Mouse (Mus musculus): Measurements from ENCODE around the gene Iqsec1.

Gene Iqsec1

DNA sequence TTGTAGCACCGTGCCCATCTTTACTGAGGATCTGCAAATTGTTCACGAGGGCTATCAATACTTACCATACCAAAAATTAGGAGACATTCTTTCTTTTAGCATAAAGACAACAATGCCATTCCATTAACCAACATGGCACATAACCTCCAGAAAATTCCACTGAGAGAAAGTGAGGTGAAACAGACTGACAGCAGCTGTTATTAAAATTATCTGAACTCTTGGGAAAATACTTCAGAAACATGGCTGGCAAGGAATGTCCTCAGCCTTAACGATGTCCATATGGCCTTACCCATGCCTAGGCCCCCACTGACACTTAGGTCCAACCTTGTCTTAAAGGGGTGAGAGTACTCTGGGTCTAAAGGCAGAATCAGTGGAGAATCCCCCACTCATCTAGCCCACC lies 260.7 kb downstream of the Iqsec1 start:
- no peak for DNase-seq (ENCODE audit: low spot score in 2 of 2)

- no peak for DNase-seq (ENCODE audit: low spot score in 2 of 2)
Measured at GRCm38 (mm10) chr6:90726711-90727122, 261.8 kb downstream of the Iqsec1 start.

DNA sequence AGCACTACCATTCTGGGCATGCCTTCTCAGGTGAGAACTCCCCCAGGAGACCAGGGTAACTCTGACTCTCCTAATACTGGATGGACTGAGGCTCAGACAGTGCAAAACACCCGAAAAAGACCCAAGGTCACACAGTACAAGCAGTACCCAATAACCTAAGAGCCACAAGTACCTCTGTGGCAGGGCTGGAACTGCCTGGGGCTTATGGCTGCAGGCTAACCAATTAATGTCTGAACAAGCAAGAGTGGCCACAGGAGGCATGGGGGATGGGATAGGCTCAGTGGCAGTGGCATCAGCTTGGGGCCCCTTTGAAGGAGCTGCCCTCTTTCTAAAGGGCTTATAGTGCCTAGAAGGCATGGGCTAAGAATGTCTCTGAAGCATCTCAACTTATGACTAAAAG lies 263.0 kb downstream of the Iqsec1 start:
- no peak for DNase-seq (ENCODE audit: low spot score in 2 of 2)

GRCm38 (mm10) chr6:90722993-90723392 lies 265.5 kb downstream of the Iqsec1 start:
- no peak for DNase-seq (ENCODE audit: low spot score in 2 of 2)

- peak; percentile 52 to 80 for DNase-seq (ENCODE audit: low spot score in 2 of 2)
Measured at GRCm38 (mm10) chr6:90720996-90721746, 267.3 kb downstream of the Iqsec1 start.

DNA sequence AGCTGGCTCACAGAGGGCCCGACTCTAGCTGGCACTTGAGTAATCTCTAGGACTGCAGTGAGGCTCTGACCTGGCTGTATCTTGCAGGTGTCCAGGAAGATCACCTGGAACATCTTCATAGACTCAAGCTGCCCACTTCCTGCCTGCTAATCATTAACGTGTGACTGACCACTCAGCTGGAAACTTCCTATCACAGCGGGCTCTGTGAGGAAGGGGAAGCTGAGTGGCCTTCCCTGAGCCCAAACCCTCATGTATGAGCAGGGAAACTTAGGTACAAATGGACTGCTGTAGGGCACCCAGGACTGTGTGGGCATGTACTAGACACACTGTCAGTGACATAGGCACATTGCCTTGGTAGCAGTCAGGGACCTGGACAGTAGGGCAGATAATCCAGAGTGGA lies 268.3 kb downstream of the Iqsec1 start:
- no peak for DNase-seq (ENCODE audit: low spot score in 2 of 2)

GRCm38 (mm10) chr6:90719402-90719801 lies 269.1 kb downstream of the Iqsec1 start:
- no peak for DNase-seq (ENCODE audit: low spot score in 2 of 2)

GRCm38 (mm10) chr6:90718477-90718876 lies 270.0 kb downstream of the Iqsec1 start:
- no peak for DNase-seq (ENCODE audit: low spot score in 2 of 2)

DNA sequence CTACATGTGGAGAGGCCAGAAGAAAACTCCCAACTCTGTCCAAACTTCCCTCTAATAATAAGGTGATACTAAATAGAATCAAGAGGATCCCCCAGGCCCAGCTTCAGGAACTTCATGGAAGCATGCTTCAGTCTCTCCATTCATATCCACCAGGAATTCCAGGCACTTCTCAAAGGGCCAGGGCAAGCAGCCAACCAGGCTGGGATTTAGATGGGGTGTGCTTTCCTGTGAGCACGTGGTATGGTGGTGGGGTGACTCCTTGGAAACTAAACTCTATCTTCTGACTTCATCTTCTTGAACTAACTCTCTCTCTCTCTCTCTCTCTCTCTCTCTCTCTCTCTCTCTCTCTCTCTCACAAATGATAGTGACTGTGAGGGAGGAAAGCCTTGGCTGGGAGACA lies 270.8 kb downstream of the Iqsec1 start:
- no peak for DNase-seq (ENCODE audit: low spot score in 2 of 2)

- no peak for DNase-seq (ENCODE audit: low spot score in 2 of 2)
Measured at GRCm38 (mm10) chr6:90716853-90717252, 271.6 kb downstream of the Iqsec1 start.

DNA sequence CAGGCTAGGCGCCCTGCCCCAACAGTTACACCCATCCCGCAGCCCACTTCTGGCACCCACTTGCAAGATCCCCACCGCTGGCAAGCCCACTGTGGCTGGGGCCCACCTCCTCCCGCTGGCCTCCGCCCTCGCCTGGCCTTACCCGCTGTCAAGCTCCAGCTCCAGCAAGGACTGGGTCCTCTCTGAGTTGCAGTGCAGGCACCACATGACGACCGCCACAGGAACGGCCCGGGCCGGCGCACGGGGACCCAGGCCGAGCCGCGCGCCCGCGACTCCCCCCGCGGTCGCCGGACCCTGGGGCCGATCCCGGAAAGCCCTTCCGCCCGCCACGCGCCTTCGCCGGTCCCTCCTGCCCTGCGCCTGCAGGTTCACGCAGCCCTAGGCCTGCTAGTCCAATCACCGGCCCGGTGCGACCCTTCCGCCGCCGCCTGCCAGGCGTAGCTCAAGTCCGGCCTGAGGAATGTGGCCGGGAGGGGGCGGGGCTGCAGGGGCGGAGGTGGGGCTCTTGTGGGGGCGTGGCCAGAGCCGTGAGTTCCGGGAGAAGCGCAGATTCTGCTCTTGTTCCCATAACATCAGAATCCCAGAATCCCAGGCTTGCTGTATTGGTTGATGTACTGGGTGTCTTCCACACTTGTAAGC lies 272.3 kb downstream of the Iqsec1 start:
- DNase-seq (ENCODE audit: low spot score in 2 of 2), result peak; percentile 36 to 62

GRCm38 (mm10) chr6:90715245-90715905 lies 273.1 kb downstream of the Iqsec1 start:
- DNase-seq (ENCODE audit: low spot score in 2 of 2), result no peak

DNA sequence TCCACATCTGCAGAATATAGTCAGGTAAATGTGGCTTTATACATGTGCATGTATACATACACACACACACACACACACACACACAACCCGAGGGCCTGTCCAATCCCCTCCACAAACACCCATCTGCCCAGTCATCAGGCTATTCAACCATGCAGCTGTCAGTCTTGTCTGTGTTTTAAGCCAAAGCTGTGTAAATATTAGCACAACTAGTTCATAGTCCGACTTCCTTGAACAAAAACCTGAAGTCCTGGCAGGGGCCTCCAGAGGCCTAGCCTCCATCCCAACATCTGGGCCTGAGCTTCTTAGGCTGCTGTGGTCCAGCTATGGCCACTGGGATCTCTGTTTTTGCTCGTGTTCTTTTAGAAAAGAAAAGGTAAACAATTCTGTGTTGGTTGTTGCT lies 274.8 kb downstream of the Iqsec1 start:
- DNase-seq (ENCODE audit: low spot score in 2 of 2), result no peak

DNA sequence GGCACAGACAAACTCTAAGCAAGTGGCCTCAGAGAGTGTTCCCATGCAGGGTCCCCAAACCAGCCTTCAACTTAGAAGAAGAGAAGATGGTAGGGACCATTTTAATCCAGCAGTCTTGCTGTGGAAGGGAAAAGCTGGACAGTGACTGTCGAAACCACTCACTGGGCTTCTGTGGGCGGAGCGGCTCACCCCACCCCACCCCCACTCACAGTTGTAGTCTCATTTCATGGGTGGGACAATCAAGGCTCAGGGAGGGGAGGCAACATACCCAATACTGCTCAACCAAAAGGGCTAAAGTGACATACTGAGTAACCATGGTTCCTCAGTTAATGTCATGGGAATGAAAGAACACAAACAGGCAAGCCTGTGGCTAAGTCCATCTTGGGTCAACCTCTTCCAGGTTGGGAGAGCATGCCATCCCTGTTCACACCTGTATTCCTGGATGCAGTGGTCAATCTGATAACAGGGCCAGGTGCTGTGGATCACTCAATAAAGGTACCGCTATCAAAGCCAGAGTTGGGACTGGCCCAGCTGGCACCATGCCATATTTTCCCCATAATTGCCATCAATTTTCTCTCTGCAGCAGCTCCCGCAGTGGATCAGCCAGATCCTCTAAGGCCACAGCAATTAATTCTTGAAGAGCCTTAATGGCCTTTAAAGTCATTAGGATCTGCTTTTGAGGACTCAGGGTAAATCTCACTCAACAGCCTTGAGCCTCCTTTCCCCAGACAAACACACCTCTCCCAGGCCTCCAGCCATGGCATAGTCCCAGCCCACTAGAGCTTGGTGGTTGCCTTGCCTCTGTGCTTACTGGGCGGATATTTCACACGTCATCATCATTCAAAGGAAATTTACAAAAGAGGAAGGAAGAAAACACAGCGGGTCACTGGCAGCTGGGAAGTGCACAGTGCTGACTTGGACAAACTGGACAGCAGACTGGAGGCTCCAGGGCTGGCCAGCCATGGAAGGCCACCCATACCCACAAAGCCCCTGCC lies 275.7 kb downstream of the Iqsec1 start:
- DNase-seq (ENCODE audit: low spot score in 2 of 2), result no peak

- no peak for DNase-seq (ENCODE audit: low spot score in 2 of 2)
Measured at GRCm38 (mm10) chr6:90712063-90712462, 276.4 kb downstream of the Iqsec1 start.

DNA sequence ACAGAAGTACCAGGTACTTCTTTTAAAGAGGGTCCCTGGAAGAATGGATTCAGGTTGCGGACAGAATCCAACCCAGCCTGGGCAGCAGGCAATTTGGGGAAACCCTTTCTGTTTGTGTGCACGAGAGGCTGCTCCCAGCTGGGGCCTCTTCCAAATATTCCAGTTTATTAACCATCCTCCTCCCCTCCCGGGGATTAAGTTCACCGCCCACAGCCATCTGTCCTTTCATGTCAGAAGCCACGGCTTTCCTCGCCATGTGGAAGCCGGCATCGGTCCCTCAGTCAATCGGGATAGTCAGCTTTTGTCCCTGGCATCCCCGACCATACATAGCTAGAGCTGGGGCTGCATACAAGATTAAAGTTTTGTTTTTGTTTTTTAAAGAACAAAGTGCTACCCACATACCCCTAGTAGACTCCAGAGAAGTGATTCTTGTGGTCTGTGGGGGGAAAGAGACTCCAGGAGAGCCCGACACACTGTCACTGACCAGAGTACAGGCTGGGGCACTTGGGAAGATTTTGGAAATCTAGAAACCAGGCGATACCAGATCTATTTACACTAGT lies 276.9 kb downstream of the Iqsec1 start:
- no peak for DNase-seq (ENCODE audit: low spot score in 2 of 2)

DNA sequence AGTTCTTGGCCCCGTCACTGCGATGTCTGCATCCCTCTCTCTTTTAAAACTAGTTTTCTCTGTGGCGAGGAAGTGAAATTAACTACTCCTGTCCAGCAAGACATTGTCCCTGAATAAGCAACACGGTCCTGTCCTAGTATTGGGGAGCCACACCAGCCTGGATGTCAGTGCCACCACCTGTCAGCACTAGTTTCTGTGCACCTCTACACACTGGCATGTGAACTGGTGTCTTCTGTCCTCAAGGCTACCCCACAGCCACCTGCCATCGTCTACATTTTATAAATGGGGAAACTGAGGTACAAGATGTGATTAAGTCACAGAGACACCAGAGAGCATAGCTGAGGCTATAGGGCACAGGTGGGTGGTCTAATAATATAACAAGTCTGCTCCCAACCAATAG lies 277.7 kb downstream of the Iqsec1 start:
- DNase-seq (ENCODE audit: low spot score in 2 of 2), result no peak

DNA sequence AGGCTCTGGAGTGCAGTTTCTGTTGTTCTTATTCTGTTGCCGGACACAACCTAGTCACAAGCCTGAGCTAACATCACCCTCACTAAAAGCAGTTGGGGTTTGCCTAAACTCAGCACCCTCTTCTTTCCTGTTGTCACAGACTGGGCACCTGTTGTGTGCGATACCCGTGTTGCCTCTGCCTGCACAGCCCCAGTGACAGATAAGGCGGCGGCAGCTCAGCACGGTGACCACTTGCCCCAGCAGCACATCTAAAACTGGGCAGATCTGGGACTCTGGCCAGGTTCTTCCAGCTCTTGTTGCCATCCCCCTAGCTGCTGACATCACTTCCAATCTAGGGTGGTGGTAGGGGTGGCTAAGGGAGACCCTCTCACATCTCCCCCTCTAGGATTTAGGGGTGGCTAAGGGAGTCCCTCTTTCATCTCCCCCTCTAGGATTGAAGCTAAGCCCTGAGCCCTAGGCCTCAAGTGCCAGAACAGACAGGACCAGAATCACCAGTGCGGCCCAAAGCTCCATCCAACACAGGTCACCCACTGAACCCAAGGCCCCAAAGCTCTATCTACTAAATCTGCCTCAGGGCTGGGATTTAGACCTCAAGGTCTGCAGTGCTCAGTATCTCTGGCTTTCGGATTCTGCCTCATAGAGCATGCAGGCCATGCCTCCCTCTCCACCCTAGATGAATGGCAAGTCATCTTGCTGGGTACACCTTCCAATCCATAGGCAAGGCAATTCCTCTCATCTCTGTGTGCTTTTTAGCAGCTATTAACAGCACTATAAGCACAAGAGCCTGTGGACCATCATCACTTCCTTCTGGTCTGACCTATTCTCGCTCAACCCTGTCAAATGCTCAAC lies 278.3 kb downstream of the Iqsec1 start:
- no peak for DNase-seq (ENCODE audit: low spot score in 2 of 2)

GRCm38 (mm10) chr6:90708061-90708618 lies 280.3 kb downstream of the Iqsec1 start:
- no peak for DNase-seq (ENCODE audit: low spot score in 2 of 2)

GRCm38 (mm10) chr6:90707143-90707542 lies 281.3 kb downstream of the Iqsec1 start:
- DNase-seq (ENCODE audit: low spot score in 2 of 2), result no peak

Data from thymus, postnatal 10 days (tissue).